Mouse (Mus musculus): ENCODE data around the gene Exo1.

Exo1 gene

GRCm38 (mm10) chr1:175950421-175950820 is 70.0 kb downstream of the Exo1 start:
- in situ Hi-C loops (cut with MboI; ENCODE audit: low sequenced_read_pairs), result no loop called here

- in situ Hi-C loops (cut with MboI; ENCODE audit: low sequenced_read_pairs), result no loop called here
Observed at GRCm38 (mm10) chr1:175950851-175951250, 70.5 kb downstream of the Exo1 start.

- in situ Hi-C loops (cut with MboI; ENCODE audit: low sequenced_read_pairs), result no loop called here
Observed at GRCm38 (mm10) chr1:175961786-175962185, 81.4 kb downstream of the Exo1 start.

Data from CH12F3 (cell line).